Mouse (Mus musculus) hindbrain, embryonic 15.5 days (tissue): ENCODE measurements around the gene Egr2. TPM values are rescaled to one million over a fixed set of nuclear protein-coding genes. Genes with fewer than 3 reads are reported as not detected.

Experiments used
- ATAC-seq: fragments of 200-750 bp; cut with Nextera tagmentation; 2 replicates; pipeline ENCODE4 v1.8.0; 2017; ENCODE audit warnings: low read depth, moderate number of reproducible peaks, moderate TSS enrichment; ENCODE audit not compliant: low FRiP score
- H3K27ac ChIP-seq: fragments of 300-500 bp; sonication (generic); replicated peaks from 2 replicates; pipeline ENCODE4 v1.5.1; 2015; ENCODE audit warnings: mild to moderate bottlenecking, inconsistent platforms
- H3K27me3 ChIP-seq: fragments of 300-500 bp; sonication (generic); 2 replicates; pipeline ENCODE4 v1.6.1; 2015; ENCODE audit warnings: control low read depth, inconsistent platforms
- H3K36me3 ChIP-seq: fragments of 300-500 bp; sonication (generic); 2 replicates; pipeline ENCODE4 v1.6.1; 2015; ENCODE audit warnings: control low read depth, inconsistent platforms
- H3K4me1 ChIP-seq: fragments of 300-500 bp; sonication (generic); replicated peaks from 2 replicates; pipeline ENCODE4 v1.6.1; 2015; ENCODE audit warnings: control low read depth, inconsistent platforms
- H3K4me2 ChIP-seq: fragments of 300-500 bp; sonication (generic); 2 replicates; pipeline ENCODE4 v1.6.1; 2015; ENCODE audit warnings: moderate library complexity, mild to moderate bottlenecking, inconsistent platforms
- H3K4me3 ChIP-seq: fragments of 300-500 bp; sonication (generic); 2 replicates; pipeline ENCODE4 v1.5.1; 2015; ENCODE audit warnings: mild to moderate bottlenecking, inconsistent platforms
- H3K9ac ChIP-seq: fragments of 300-500 bp; sonication (generic); 2 replicates; pipeline ENCODE4 v1.6.1; 2015; ENCODE audit warnings: inconsistent platforms
- H3K9me3 ChIP-seq: fragments of 300-500 bp; sonication (generic); 2 replicates; pipeline ENCODE4 v1.6.1; 2016; ENCODE audit warnings: control low read depth, inconsistent platforms
- WGBS: fragments of 180-500 bp; shearing (Covaris S2); methylation state at CpG from one replicate; pipeline ENCODE4 v1.1.7; 2015; 5-methylcytosine and 5-hydroxymethylcytosine counted together
- polyA plus RNA-seq: library from polyadenylated mRNA; unstranded; fragments of >200 nt; fragmentation: Nextera tagmentation; extraction: Ambion mirVana; gene quantifications from 2 replicates; pipeline ENCODE4 v1.2.1, GENCODE M21; 2015

Egr2 gene
- polyA plus RNA-seq, result 1.6 and 2.5 TPM in 2 replicates

- ATAC-seq, result no peak
- Histone ChIP-seq H3K27me3 (peaks cover 76% of the 10 kb centered on the region), H3K36me3 (no peaks in the 10 kb centered on the region), H3K4me1 (peaks cover 47% of the 10 kb centered on the region), H3K9me3 (no peaks in the 10 kb centered on the region), H3K4me2 (peak within 1 kb of the TSS; percentile 97), H3K4me3 (peak within 1 kb of the TSS; percentile 64), H3K9ac (0 out of 2 replicates have a peak within 1 kb of the TSS, but pooled peaks have one; percentile 15), H3K27ac (no peak within 1 kb of the TSS)
- under 1% methylated on average over 30 of the region's 37 CpGs for whole genome bisulfite sequencing
These were observed at the start of gene Egr2 for GRCm38 (mm10) chr10:67535256-67535655. TSS of gene Egr2 (plus strand) at chr10:67535475.

- H3K9me3 ChIP-seq, result 0 out of 2 replicates have a peak, but pooled peaks cover 4% of the 10 kb centered on the region
- no peak overlapping the region for H3K4me2 ChIP-seq
- no peak overlapping the region for H3K9ac ChIP-seq
- H3K4me3 ChIP-seq, result no peak overlapping the region
- 92% methylated on average over 7 of the region's 7 CpGs for WGBS
- H3K36me3 ChIP-seq, result no peaks in the 10 kb centered on the region
- H3K27ac ChIP-seq, result no peak overlapping the region
- no peaks in the 10 kb centered on the region for H3K4me1 ChIP-seq
- no peaks in the 10 kb centered on the region for H3K27me3 ChIP-seq
- no peak for ATAC-seq
These were observed 47.8 kb upstream of the Egr2 start for GRCm38 (mm10) chr10:67487496-67487895.

GRCm38 (mm10) chr10:67489836-67490235 is 45.4 kb upstream of the Egr2 start:
- ATAC-seq, result no peak
- H3K4me3 ChIP-seq, result no peak overlapping the region
- WGBS, result 88% methylated on average over 6 of the region's 6 CpGs

GRCm38 (mm10) chr10:67490632-67491031 is 44.6 kb upstream of the Egr2 start:
- 94% methylated on average over 5 of the region's 5 CpGs for WGBS
- H3K4me3 ChIP-seq, result no peak overlapping the region
- no peaks in the 10 kb centered on the region for H3K27me3 ChIP-seq
- H3K9ac ChIP-seq, result no peak overlapping the region
- H3K9me3 ChIP-seq, result no peaks in the 10 kb centered on the region
- H3K27ac ChIP-seq, result no peak overlapping the region
- no peaks in the 10 kb centered on the region for H3K4me1 ChIP-seq
- ATAC-seq, result no peak
- H3K36me3 ChIP-seq, result no peaks in the 10 kb centered on the region
- H3K4me2 ChIP-seq, result no peak overlapping the region

More at GRCm38 (mm10) chr10:67489836-67490235, 45.4 kb upstream of the Egr2 start:
- Histone ChIP-seq H3K4me1 (no peaks in the 10 kb centered on the region), H3K4me2 (no peak overlapping the region), H3K27me3 (no peaks in the 10 kb centered on the region), H3K9me3 (0 out of 2 replicates have a peak, but pooled peaks cover 4% of the 10 kb centered on the region), H3K9ac (no peak overlapping the region), H3K27ac (no peak overlapping the region), H3K36me3 (no peaks in the 10 kb centered on the region)

GRCm38 (mm10) chr10:67492161-67492571 is 43.1 kb upstream of the Egr2 start:
- no peak overlapping the region for H3K9ac ChIP-seq
- no peak overlapping the region for H3K4me2 ChIP-seq
- no peak for ATAC-seq
- no peaks in the 10 kb centered on the region for H3K9me3 ChIP-seq
- no peaks in the 10 kb centered on the region for H3K4me1 ChIP-seq
- no peak overlapping the region for H3K4me3 ChIP-seq
- no peaks in the 10 kb centered on the region for H3K27me3 ChIP-seq
- 83% methylated on average over 11 of the region's 11 CpGs for WGBS
- H3K27ac ChIP-seq, result no peak overlapping the region
- no peaks in the 10 kb centered on the region for H3K36me3 ChIP-seq

DNA sequence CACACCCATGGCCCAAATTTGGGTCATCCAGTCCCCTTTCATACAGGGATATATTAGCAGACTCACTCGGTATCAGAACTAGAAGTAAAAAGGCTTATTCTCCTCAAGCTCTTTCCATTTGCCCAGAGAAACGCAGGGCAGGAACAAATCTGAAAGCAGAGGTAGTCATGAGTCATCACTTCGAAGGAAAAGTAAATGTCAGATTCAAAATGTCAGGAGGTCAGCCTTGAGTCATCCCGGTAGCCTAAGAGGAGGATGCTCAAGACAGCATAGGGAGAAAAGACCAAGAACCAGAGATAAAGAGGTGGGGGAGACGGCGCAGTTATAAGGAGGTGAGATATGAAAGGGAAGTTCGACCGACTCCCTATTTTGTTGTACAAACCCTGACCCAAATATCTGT is 41.7 kb upstream of the Egr2 start:
- H3K9me3 ChIP-seq, result no peaks in the 10 kb centered on the region
- no peaks in the 10 kb centered on the region for H3K4me1 ChIP-seq
- H3K9ac ChIP-seq, result no peak overlapping the region
- no peak overlapping the region for H3K4me3 ChIP-seq
- 79% methylated on average over 8 of the region's 8 CpGs for WGBS
- no peak for ATAC-seq
- H3K36me3 ChIP-seq, result no peaks in the 10 kb centered on the region
- no peak overlapping the region for H3K4me2 ChIP-seq
- H3K27me3 ChIP-seq, result no peaks in the 10 kb centered on the region
- H3K27ac ChIP-seq, result no peak overlapping the region

DNA sequence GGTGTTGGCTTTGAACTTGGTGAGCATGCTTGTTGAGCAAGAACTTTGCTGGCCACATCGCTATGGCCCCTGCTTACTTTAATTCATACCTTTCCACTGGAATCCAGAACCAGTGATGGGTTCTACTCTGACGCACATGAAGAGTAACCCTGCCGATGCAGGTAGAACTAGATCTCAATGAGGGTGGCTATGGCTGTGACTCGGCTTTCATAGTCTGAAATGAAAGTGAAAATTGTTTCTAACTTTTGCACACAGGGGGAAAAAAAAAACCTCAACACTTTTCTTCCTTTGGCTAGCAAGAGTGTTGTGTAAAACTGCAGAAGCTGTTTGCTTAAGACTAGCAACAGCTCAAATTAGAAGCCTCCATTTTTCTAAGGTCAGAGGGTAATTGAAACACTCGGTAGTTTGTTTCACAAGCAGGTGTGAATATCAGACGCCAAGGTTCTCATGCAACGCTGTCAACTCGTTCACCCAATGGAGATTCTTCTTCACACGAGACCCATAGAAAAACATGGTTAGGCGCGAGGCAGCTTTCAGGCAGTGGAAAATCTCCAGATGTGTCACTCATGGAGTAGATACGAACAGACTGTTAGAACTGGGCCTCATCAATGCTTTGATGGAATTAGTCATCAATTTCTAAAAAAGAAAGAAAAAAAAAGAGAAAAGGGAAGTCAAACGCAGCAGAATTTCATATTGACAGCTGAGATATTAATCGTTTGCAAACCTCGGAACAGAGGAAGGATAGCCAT is 38.0 kb upstream of the Egr2 start:
- Histone ChIP-seq H3K36me3 (no peaks in the 10 kb centered on the region), H3K4me2 (no peak overlapping the region), H3K9me3 (no peaks in the 10 kb centered on the region), H3K4me3 (no peak overlapping the region), H3K9ac (no peak overlapping the region), H3K27me3 (no peaks in the 10 kb centered on the region), H3K27ac (no peak overlapping the region), H3K4me1 (no peaks in the 10 kb centered on the region)
- no peak for ATAC-seq
- 93% methylated on average over 15 of the region's 15 CpGs for WGBS

DNA sequence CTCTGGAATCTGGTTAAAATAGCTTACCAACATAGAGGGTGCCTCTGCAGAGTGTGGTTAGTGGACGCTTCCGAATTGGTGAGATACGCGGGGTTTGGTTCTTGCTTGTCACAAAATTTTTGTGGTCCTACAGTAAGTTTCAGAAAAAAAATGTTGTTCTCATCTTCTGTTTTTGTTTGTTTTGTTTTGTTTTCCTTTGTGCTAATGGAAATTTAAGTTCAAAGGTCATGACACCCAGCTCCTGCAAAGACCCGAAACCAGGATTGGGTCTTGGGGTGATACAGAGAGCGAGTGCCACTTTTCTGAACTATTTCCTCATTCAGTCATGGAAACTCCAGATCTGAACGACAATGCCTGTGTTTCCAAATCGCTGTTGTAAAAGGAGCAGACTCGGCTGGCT is 37.3 kb upstream of the Egr2 start:
- Histone ChIP-seq H3K4me3 (no peak overlapping the region), H3K4me2 (no peak overlapping the region), H3K27ac (no peak overlapping the region), H3K4me1 (no peaks in the 10 kb centered on the region), H3K9me3 (no peaks in the 10 kb centered on the region), H3K9ac (no peak overlapping the region), H3K27me3 (no peaks in the 10 kb centered on the region), H3K36me3 (no peaks in the 10 kb centered on the region)
- ATAC-seq, result no peak
- 93% methylated on average over 9 of the region's 9 CpGs for WGBS

DNA sequence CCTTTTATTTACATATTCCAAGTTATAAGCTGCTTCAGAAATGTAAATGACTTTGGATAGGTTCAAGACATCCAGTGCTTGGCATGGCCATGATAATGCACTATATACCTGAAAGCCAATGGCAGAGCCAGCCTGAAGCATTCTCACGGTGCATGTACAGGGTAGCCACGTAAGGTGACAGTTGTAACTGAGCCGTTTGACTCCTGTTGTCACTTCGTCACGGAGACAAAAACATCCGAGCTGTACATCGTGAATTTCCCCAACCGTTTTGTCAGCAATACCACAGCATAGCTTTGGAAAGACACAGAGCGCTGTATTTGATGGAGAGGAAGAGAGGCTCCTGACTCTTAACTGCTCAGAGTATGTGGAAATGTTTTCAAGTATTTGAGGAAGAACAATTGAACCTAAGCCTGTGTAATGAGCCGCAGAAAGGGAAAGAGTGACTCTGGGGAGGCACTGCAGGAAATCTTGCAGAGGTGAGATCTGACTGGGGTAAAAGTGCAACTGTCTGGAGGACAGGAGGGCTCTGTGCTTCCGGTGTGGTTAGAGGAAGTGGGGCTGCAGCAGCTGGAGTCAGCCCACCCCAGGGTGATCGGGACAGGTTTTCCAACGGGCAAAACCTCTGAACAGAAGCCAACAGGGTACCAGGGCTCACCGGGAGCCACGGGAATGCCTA is 31.8 kb upstream of the Egr2 start:
- no peak overlapping the region for H3K27ac ChIP-seq
- no peak overlapping the region for H3K4me2 ChIP-seq
- ATAC-seq, result no peak
- 69% methylated on average over 15 of the region's 15 CpGs for WGBS
- no peaks in the 10 kb centered on the region for H3K9me3 ChIP-seq
- no peaks in the 10 kb centered on the region for H3K27me3 ChIP-seq
- no peak overlapping the region for H3K4me3 ChIP-seq
- no peak overlapping the region for H3K9ac ChIP-seq
- H3K4me1 ChIP-seq, result no peaks in the 10 kb centered on the region
- no peaks in the 10 kb centered on the region for H3K36me3 ChIP-seq

DNA sequence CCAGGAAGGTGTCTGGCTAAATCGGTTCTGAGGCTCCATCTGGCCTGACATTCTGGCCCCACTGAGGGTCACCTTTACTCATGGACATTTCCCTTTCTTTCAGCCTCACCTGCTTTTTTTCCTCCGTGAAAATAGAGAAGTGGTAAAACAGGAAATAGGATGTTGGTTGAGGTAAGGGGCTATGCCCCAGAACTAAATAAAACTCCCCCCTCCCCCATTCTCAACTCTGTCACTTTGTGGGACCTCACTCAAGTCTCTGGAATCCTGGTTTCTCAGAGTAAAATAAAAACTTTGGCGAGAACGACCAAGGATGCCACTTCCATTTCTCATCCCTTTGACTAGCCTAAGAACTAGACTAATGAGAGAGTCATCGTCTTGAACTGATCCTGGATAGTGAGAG is 31.2 kb upstream of the Egr2 start:
- Histone ChIP-seq H3K9ac (no peak overlapping the region), H3K36me3 (no peaks in the 10 kb centered on the region), H3K4me3 (no peak overlapping the region), H3K27ac (no peak overlapping the region), H3K9me3 (no peaks in the 10 kb centered on the region), H3K27me3 (no peaks in the 10 kb centered on the region), H3K4me2 (no peak overlapping the region), H3K4me1 (no peaks in the 10 kb centered on the region)
- 73% methylated on average over 5 of the region's 5 CpGs for WGBS
- ATAC-seq, result no peak

DNA sequence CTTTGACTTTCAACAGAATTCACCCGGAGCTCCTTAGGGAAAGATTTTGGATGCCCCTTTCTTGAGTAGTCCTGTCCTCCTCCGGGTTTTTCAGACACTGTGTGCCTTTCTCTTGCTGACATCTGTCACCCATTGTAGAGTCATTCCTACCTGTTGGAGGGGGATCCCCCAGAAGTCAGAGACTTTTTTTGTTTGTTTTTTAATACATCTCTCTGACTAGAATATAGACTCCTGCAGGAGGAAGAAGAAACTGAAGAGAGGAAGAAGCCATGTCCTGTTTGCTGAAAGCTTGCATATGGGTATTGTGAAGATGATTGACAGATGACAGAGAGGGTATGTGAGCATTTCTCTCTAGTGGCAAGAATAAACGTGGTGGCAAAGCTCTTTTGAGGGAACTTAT is 30.0 kb upstream of the Egr2 start:
- Histone ChIP-seq H3K4me1 (no peaks in the 10 kb centered on the region), H3K4me3 (no peak overlapping the region), H3K27ac (no peak overlapping the region), H3K9me3 (no peaks in the 10 kb centered on the region), H3K36me3 (no peaks in the 10 kb centered on the region), H3K27me3 (no peaks in the 10 kb centered on the region), H3K9ac (no peak overlapping the region), H3K4me2 (no peak overlapping the region)
- 71% methylated on average over 3 of the region's 3 CpGs for WGBS
- ATAC-seq, result no peak

DNA sequence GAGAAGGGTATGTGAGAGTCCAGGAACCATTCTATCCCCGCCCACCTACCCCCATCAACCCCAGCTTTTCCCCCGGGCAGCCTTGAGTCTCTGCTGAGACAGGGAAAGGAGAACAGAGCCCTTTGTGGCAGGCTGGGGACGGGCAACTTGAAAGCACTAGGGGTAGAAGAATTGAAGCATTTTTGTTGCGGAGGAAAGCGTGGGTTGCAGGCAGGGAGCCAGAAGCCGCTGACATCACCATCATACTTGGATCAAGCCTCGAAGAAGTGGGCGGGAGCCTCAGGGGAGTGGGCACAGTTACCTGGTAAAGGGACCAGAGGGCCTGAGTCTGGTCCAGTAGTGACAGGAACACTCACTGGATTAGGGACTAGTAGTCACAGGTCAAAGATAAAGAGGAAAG is 23.1 kb upstream of the Egr2 start:
- Histone ChIP-seq H3K36me3 (no peaks in the 10 kb centered on the region), H3K4me3 (no peak overlapping the region), H3K9me3 (no peaks in the 10 kb centered on the region), H3K4me1 (no peaks in the 10 kb centered on the region), H3K27me3 (no peaks in the 10 kb centered on the region), H3K9ac (no peak overlapping the region), H3K4me2 (no peak overlapping the region), H3K27ac (no peak overlapping the region)
- ATAC-seq, result no peak
- WGBS, result 60% methylated on average over 8 of the region's 8 CpGs
